Mouse (Mus musculus): Measurements from ENCODE around the gene Spns3. TPM values are rescaled to one million over a fixed set of nuclear protein-coding genes. Genes with fewer than 3 reads are reported as not detected.

Spns3 gene
- 0.07 TPM in 1 of 2 replicates, not detected in the other for polyA plus RNA-seq (2014; fragmentation: Nextera tagmentation; extraction: Ambion mirVana)

DNA sequence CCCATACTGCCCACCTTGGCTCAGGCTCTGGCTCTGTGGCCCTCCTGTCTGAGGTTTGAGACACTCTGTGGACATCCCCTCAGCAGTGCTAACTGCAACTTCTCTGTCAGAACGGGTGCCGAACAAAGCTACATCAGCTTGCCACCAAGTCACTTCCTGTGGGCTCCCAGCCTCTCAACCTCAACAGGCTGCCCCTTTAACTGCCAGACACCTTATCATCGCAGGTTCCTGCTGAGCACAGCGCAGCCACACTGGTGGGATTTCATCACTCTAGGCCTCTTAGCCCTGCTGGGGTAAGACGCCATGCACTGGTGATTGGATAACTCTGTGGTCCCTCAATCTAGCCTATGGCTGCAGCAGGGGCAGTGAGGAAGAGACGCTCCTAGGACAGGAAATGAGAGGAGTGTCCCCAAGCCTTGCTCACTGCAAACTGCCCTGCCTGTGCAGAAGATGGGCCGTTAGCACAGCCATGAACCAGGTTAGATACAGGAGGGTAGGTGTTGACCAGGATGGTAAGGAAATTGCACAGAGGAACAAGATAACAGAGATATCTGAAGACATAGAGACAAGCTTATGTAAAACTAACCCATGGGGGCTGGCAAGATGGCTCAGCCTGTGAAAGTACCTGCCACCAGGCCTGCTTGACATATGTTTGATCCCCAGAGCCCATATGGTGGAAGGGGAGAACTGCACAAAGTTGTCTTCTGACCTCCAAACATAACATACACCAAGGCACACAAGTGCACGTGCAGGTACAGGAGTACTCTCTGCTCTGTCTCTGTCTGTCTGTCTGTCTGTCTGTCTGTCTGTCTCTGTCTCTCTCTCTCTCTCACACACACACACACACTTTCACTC lies at the start of gene Spns3:
TSS of gene Spns3 (minus strand) at position 373 of the 855 bp plus-strand sequence.
- no peak within 1 kb of the TSS for H3K4me2 ChIP-seq (ENCODE audit: low read depth, severe bottlenecking)
- DNase-seq (ENCODE audit: low spot score) (no peak), ATAC-seq (ENCODE audit: insufficient number of reproducible peaks, low FRiP score, low TSS enrichment, low read depth) (no peak)
- no peaks in the 10 kb centered on the region for H3K27me3 ChIP-seq (ENCODE audit: control insufficient read depth, insufficient read depth, low read length)
- no peak within 1 kb of the TSS for H3K9ac ChIP-seq (ENCODE audit: low read length)
- H3K27ac ChIP-seq (replicated peaks; ENCODE audit: low read depth, low read length), result no peak within 1 kb of the TSS
- no peaks in the 10 kb centered on the region for H3K36me3 ChIP-seq (ENCODE audit: control insufficient read depth, insufficient read depth, low read length)
- no peaks in the 10 kb centered on the region for H3K4me1 ChIP-seq (ENCODE audit: control insufficient read depth, insufficient read depth, low read length)
- H3K9me3 ChIP-seq (ENCODE audit: control insufficient read depth, low read length), result no peaks in the 10 kb centered on the region
- H3K4me3 ChIP-seq (ENCODE audit: low read depth, low read length), result no peak within 1 kb of the TSS
- WGBS, result 63% methylated on average over 8 of the region's 8 CpGs

DNA sequence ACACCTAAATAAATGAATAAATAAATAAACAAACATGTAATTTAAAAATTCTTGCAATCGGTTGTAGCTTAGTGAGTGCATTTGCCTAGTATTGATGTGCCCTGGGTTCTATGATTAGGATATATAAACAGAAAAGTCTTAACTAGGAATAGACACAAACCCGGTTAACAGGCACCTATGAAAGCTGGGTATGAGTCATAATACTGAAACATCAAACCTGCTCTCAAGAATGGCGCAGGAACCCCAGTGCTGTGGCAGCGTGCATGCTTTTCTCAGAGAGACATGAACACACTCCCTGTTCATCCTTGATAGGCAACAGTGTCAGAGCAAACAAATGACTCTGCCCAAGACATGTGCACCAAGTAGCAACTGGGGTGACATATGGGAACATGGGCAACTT lies 47.5 kb upstream of the Spns3 start:
- H3K4me3 ChIP-seq (ENCODE audit: low read depth, low read length), result no peak overlapping the region
- H3K9me3 ChIP-seq (ENCODE audit: control insufficient read depth, low read length), result no peaks in the 10 kb centered on the region
- DNase-seq (ENCODE audit: low spot score) (no peak), ATAC-seq (ENCODE audit: insufficient number of reproducible peaks, low FRiP score, low TSS enrichment, low read depth) (no peak)
- no peak overlapping the region for H3K9ac ChIP-seq (ENCODE audit: low read length)
- H3K4me2 ChIP-seq (ENCODE audit: low read depth, severe bottlenecking), result no peak overlapping the region
- no peak overlapping the region for H3K27ac ChIP-seq (replicated peaks; ENCODE audit: low read depth, low read length)
- WGBS, result 89% methylated on average over 4 of the region's 4 CpGs
- H3K4me1 ChIP-seq (ENCODE audit: control insufficient read depth, insufficient read depth, low read length), result no peaks in the 10 kb centered on the region
- no peaks in the 10 kb centered on the region for H3K27me3 ChIP-seq (ENCODE audit: control insufficient read depth, insufficient read depth, low read length)
- H3K36me3 ChIP-seq (ENCODE audit: control insufficient read depth, insufficient read depth, low read length), result no peaks in the 10 kb centered on the region

DNA sequence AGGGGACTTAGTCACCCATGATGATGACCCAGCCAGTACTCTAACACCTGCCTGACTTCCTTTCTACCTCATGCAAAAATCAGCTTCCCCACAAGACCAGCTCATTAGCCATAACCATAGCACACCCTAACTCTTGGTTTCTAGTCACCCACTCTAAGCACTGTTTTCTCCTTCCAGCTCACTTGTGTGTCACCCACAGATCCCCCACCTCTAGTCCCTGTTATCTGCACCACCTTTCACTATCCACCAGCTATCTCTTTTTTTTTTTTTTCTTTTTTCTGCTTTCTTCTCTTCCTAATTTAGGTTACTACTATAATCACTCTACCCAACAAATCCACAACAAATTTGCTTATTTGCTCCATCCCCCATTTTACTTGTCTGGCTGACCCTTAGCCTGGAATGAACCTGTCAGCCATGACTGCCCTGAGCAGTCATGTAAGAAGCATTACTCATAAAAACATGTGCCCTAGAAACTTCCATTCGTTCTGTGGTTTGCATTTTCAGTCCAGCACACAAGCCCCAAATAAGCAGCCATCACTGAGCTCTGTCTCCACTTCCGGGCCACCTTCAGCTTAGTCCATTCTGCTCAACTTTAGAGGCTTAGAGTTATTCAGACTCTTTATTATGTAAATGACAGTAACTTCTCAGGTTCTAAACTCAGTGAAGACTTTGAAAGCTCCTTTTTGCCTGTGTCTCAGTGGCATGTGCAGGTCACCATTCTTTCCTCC lies 44.9 kb upstream of the Spns3 start:
- DNase-seq (ENCODE audit: low spot score), result no peak

DNA sequence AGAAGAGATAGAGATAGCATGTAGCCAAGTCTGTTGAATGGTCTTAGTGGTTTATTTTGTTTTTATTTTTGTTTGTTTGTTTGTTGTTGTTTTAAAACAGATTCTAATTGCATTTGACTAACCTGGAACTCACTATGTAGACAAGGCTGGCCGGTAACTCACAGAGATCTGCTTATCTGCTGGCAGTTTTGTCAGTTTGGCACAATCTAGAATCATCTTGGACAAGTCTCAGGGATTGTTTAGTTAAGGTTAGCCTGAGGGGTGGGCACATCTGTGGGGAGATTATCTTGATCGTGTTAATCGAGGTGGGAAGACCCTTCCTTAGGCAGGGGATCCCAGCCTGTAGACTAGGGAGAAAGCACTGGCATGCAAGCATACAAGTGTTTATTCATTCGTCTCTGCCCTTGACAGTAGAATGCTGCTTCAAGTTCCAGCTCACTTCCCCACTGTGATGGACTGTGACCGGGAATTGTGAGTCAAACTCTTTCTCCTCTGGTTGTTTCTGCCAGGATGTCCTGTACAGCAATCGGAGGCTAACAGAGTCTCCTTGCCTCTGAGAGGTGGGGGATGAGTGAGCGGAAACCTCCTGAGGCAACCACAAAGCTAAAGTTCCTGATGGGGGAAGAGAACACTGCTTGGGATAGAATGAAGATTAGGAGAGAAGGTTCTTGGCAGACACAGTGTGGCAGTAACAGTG lies 37.4 kb upstream of the Spns3 start:
- ATAC-seq (ENCODE audit: insufficient number of reproducible peaks, low FRiP score, low TSS enrichment, low read depth) (no peak), DNase-seq (ENCODE audit: low spot score) (no peak)
- Histone ChIP-seq H3K36me3 (ENCODE audit: control insufficient read depth, insufficient read depth, low read length) (no peaks in the 10 kb centered on the region), H3K27ac (replicated peaks; ENCODE audit: low read depth, low read length) (no peak overlapping the region), H3K4me3 (ENCODE audit: low read depth, low read length) (no peak overlapping the region), H3K4me2 (ENCODE audit: low read depth, severe bottlenecking) (no peak overlapping the region), H3K27me3 (ENCODE audit: control insufficient read depth, insufficient read depth, low read length) (no peaks in the 10 kb centered on the region), H3K9me3 (ENCODE audit: control insufficient read depth, low read length) (no peaks in the 10 kb centered on the region), H3K4me1 (ENCODE audit: control insufficient read depth, insufficient read depth, low read length) (no peaks in the 10 kb centered on the region), H3K9ac (ENCODE audit: low read length) (no peak overlapping the region)
- WGBS, result 72% methylated on average over 7 of the region's 7 CpGs

More for the DNA sequence above, 44.9 kb upstream of the Spns3 start:
- H3K36me3 ChIP-seq (ENCODE audit: control insufficient read depth, insufficient read depth, low read length), result no peaks in the 10 kb centered on the region
- H3K9ac ChIP-seq (ENCODE audit: low read length), result no peak overlapping the region
- H3K27me3 ChIP-seq (ENCODE audit: control insufficient read depth, insufficient read depth, low read length), result no peaks in the 10 kb centered on the region
- no peak overlapping the region for H3K4me2 ChIP-seq (ENCODE audit: low read depth, severe bottlenecking)
- no peak overlapping the region for H3K27ac ChIP-seq (replicated peaks; ENCODE audit: low read depth, low read length)
- ATAC-seq (ENCODE audit: insufficient number of reproducible peaks, low FRiP score, low TSS enrichment, low read depth), result no peak
- H3K4me1 ChIP-seq (ENCODE audit: control insufficient read depth, insufficient read depth, low read length), result no peaks in the 10 kb centered on the region
- no peak overlapping the region for H3K4me3 ChIP-seq (ENCODE audit: low read depth, low read length)
- no peaks in the 10 kb centered on the region for H3K9me3 ChIP-seq (ENCODE audit: control insufficient read depth, low read length)
- 80% methylated on average over 2 of the region's 2 CpGs for WGBS

DNA sequence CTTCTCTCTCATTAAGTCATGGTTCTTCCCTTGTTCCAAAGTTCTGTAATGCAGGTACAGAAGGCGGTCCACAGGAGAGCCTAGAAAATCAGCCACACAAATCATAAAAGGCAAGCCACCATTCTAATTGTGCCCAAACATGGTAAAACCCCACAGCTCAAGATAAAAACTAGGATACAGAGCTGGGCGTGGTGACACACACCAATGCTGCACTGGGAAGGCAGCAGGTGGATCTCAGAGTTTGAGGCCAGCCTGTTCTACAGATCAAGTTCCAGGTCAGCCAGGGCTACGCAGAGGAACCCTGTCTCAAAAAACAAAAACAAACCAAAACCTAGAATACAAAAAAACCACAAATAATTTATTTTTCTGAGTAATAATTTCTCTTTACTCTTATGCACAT lies 36.3 kb upstream of the Spns3 start:
- no peak overlapping the region for H3K27ac ChIP-seq (replicated peaks; ENCODE audit: low read depth, low read length)
- no peaks in the 10 kb centered on the region for H3K36me3 ChIP-seq (ENCODE audit: control insufficient read depth, insufficient read depth, low read length)
- WGBS, result 78% methylated on average over 3 of the region's 3 CpGs
- DNase-seq (ENCODE audit: low spot score) (no peak), ATAC-seq (ENCODE audit: insufficient number of reproducible peaks, low FRiP score, low TSS enrichment, low read depth) (no peak)
- no peaks in the 10 kb centered on the region for H3K27me3 ChIP-seq (ENCODE audit: control insufficient read depth, insufficient read depth, low read length)
- H3K4me2 ChIP-seq (ENCODE audit: low read depth, severe bottlenecking), result no peak overlapping the region
- H3K4me3 ChIP-seq (ENCODE audit: low read depth, low read length), result no peak overlapping the region
- H3K9ac ChIP-seq (ENCODE audit: low read length), result no peak overlapping the region
- H3K4me1 ChIP-seq (ENCODE audit: control insufficient read depth, insufficient read depth, low read length), result no peaks in the 10 kb centered on the region
- no peaks in the 10 kb centered on the region for H3K9me3 ChIP-seq (ENCODE audit: control insufficient read depth, low read length)

DNA sequence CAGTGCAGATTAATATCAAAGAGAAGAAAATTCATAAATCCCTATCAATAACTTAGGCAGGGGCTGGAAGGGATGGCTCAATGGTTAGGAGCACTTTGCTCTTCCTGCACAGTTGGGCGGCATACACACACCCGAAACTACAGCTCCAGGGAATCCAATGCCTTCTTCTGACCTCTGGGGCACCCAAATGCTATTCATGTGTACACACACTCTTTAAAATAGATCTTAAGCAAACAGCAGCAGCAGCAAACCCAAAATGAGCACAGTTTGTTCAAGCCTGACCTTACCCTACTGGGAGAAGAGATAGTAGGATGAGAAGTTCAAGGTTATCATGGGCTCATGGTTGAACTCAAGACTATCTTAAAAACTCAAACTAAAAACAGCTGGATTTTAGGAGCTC lies 32.8 kb upstream of the Spns3 start:
- no peak overlapping the region for H3K4me3 ChIP-seq (ENCODE audit: low read depth, low read length)
- no peak overlapping the region for H3K9ac ChIP-seq (ENCODE audit: low read length)
- no peaks in the 10 kb centered on the region for H3K4me1 ChIP-seq (ENCODE audit: control insufficient read depth, insufficient read depth, low read length)
- WGBS, result 87% methylated on average over 2 of the region's 2 CpGs
- H3K27me3 ChIP-seq (ENCODE audit: control insufficient read depth, insufficient read depth, low read length), result no peaks in the 10 kb centered on the region
- H3K27ac ChIP-seq (replicated peaks; ENCODE audit: low read depth, low read length), result no peak overlapping the region
- ATAC-seq (ENCODE audit: insufficient number of reproducible peaks, low FRiP score, low TSS enrichment, low read depth), result no peak
- no peaks in the 10 kb centered on the region for H3K9me3 ChIP-seq (ENCODE audit: control insufficient read depth, low read length)
- no peak for DNase-seq (ENCODE audit: low spot score)
- no peaks in the 10 kb centered on the region for H3K36me3 ChIP-seq (ENCODE audit: control insufficient read depth, insufficient read depth, low read length)
- no peak overlapping the region for H3K4me2 ChIP-seq (ENCODE audit: low read depth, severe bottlenecking)

DNA sequence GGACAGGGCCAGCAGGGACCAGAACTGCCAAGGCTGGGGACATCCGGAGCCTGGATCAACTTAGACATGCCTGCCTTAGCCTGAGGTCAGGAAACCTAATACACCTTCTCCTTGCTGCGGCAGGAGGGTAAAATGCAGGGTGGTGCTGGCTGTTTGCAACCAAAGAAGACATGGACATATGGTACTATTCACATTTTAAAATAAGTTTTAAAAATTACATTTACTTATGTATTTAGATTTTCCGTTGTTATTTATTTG lies 32.1 kb upstream of the Spns3 start:
- Histone ChIP-seq H3K4me2 (ENCODE audit: low read depth, severe bottlenecking) (no peak overlapping the region), H3K9ac (ENCODE audit: low read length) (no peak overlapping the region), H3K4me3 (ENCODE audit: low read depth, low read length) (no peak overlapping the region), H3K27me3 (ENCODE audit: control insufficient read depth, insufficient read depth, low read length) (no peaks in the 10 kb centered on the region), H3K36me3 (ENCODE audit: control insufficient read depth, insufficient read depth, low read length) (no peaks in the 10 kb centered on the region), H3K4me1 (ENCODE audit: control insufficient read depth, insufficient read depth, low read length) (no peaks in the 10 kb centered on the region), H3K27ac (replicated peaks; ENCODE audit: low read depth, low read length) (no peak overlapping the region), H3K9me3 (ENCODE audit: control insufficient read depth, low read length) (no peaks in the 10 kb centered on the region)
- WGBS, result 74% methylated on average over 3 of the region's 3 CpGs
- no peak for ATAC-seq (ENCODE audit: insufficient number of reproducible peaks, low FRiP score, low TSS enrichment, low read depth)
- no peak for DNase-seq (ENCODE audit: low spot score)

DNA sequence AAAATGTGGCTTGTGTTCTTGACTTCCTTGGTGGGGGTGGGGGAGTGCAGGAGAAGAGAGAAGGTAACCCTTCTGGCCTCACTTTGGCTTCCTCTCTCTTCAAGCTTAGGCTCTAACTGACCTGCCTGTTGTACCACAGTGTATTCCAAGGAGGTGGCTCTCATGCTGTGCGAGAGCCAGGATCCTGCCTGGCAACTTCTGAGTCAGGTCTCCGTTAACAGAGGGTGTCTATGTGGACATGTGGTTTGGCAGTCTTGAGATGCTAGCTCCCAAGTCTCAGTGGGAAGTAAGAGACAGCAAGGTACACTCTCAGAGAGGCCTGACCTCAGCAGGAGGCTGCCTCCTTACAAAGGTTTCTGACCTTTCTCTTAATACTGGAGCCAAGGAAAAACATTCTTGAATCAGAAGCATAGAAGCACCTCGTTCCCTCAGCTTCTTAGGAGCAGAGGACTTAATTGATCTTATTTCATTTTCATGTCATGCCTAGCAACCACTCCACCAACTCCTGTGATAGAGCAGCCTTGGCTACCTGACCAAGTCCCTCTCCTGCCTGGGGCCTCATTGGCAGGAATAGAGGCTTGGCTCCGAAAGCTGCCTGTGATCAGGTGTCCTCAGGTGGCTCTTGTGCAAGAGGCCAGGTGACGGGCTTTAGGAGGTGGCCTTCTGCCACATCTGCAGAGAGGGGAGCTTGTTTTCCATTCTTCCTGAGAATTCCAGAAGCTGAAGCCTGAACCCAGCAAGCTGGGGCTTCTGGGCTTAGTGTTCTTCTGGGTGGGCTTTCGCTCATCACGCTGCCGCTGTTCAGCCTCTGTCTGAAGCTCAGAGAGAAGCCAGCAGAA lies 31.5 kb upstream of the Spns3 start:
- ATAC-seq (ENCODE audit: insufficient number of reproducible peaks, low FRiP score, low TSS enrichment, low read depth), result no peak
- Histone ChIP-seq H3K9me3 (ENCODE audit: control insufficient read depth, low read length) (no peaks in the 10 kb centered on the region), H3K27ac (replicated peaks; ENCODE audit: low read depth, low read length) (no peak overlapping the region), H3K4me1 (ENCODE audit: control insufficient read depth, insufficient read depth, low read length) (no peaks in the 10 kb centered on the region), H3K4me2 (ENCODE audit: low read depth, severe bottlenecking) (no peak overlapping the region), H3K4me3 (ENCODE audit: low read depth, low read length) (no peak overlapping the region), H3K36me3 (ENCODE audit: control insufficient read depth, insufficient read depth, low read length) (no peaks in the 10 kb centered on the region), H3K27me3 (ENCODE audit: control insufficient read depth, insufficient read depth, low read length) (no peaks in the 10 kb centered on the region), H3K9ac (ENCODE audit: low read length) (no peak overlapping the region)
- no peak for DNase-seq (ENCODE audit: low spot score)
- 76% methylated on average over 8 of the region's 8 CpGs for WGBS

Data from limb, embryonic 11.5 days (tissue).